Mouse (Mus musculus) neutrophil, adult 59 days (primary cell): ENCODE data around the gene Atp6v1g1. TPM values are rescaled to one million over a fixed set of nuclear protein-coding genes. Genes with fewer than 3 reads are reported as not detected.

Source experiments
- total RNA-seq, 2 experiments: library from RNA; stranded (reverse); gene quantifications; 1 replicate in 1 of 2; 2 replicates in 1 of 2; pipeline ENCODE4 v1.2.4; 2023

The Atp6v1g1 gene
- total RNA-seq = 100 to 1,000 TPM; 135 to 139 TPM

DNA sequence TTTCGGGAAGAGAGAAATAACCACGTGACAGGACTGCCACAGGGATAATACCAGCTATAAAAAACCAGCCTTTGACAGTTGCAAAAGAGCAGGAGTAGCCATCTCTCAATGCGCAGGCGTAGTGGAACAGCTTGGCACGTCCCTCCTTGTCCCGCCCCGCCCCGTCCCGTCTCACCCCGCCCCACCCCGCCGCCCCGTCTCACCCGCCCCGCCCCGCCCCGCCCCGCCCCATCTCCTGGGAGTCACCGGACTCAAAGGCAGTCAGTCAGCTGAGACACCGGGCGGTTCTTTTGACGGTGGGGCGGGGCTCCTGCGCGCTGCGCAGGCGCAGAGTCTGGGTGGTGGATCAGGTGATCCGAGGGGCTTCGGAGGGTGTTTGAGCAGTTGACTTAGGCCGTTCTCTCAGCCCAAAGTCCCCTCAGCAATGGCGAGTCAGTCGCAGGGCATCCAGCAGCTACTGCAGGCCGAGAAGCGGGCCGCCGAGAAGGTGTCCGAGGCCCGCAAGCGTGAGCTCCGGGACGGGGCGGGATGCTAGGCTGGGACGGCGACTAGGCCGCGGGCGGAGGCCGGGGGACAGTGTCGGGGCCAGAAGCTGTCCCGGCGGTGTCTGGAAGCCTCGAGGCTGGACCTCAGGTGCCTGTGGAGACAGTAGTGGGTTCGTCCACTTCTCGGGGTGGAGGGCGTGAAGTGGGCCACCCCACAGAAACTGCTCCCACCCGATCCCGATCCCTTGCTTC, at the start of gene Atp6v1g1:
TSS of gene Atp6v1g1 (plus strand) at position 279 of the 737 bp plus-strand sequence.

DNA sequence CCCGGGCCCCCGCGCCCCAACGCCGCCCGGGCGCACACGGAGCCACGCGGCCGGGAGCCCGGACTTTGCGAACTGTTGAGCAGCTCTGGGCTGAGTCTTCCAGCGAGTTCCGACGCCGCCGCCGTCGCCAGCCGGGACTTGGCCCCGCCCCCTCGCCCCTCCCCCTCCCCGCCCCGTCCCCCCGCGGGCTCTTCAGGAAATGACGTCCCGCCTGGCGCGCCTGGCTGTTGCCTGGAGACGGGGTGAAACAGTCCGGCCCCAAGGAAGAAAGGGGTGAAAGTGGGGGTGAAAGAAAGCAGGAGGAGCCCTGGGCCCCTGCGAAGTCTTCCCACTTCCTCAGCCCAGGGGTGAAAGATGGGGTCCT, 48.7 kb upstream of the Atp6v1g1 start, which contains the start of gene Whrn:
TSS of gene Whrn (minus strand) at position 77 of the 364 bp plus-strand sequence.

DNA sequence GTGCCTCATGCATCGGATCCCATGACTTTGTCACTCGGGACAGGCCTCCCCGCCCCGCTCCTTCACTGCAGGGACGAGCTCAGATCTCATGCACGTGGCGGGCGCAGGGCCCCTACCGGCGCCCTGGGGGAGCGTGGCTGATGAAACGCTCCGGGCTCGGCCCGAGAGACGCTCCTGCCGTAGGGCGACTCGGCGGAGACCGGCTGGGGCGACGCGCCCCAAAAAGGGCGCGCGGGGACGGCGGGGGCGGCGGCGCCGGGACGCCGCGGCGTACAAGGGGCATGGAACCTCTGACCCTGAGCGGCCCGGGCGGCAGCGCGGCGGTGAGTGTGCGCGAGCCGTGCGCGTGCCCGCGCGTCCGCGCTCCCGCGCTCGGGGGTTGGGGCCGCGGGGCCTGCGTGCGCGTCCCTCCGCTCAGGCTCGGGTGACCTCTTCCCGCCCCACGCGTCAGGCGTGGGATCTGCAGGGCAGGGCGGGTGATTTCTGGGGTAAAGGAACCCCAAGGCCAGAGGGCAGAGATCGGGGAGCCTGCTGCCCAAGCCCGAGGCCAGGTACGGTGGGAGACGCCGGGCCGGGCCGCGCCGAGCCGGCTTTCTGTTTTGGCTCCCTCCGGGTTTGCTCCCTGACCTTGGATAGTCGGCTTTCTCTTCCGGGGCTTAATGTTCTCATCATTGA, 14.0 kb downstream of the Atp6v1g1 start, which contains the start of gene Tmem268:
TSS of gene Tmem268 (plus strand) at position 375 of the 675 bp plus-strand sequence.

Other genes starting within 250 kb of the Atp6v1g1 start
- 10 to 100 TPM; 27.7 to 36.6 TPM for gene Orm1, start 200.2 kb upstream of the Atp6v1g1 start, total RNA-seq
- not detected for gene Orm3, start 188.6 kb upstream of the Atp6v1g1 start, total RNA-seq
- 1 to 10 TPM in 1 of 2 experiments, under 1 TPM in 1; 0.57 to 2.4 TPM for gene Orm2, start 182.3 kb upstream of the Atp6v1g1 start, total RNA-seq
- gene Akna, start 141.4 kb upstream of the Atp6v1g1 start, total RNA-seq = 100 to 1,000 TPM; 265 to 278 TPM
- gene Whrn, start 48.8 kb upstream of the Atp6v1g1 start, total RNA-seq = 1 to 10 TPM in 1 of 2 experiments, under 1 TPM in 1; 0.56 to 1.9 TPM
- 10 to 100 TPM; 24.1 to 28.0 TPM for gene Tmem268, start 14.0 kb downstream of the Atp6v1g1 start, total RNA-seq
- not detected for gene Gm11213, start 60.5 kb downstream of the Atp6v1g1 start, total RNA-seq
- gene Tex48, start 77.7 kb downstream of the Atp6v1g1 start, total RNA-seq = not detected
- gene Gm11214, start 118.6 kb downstream of the Atp6v1g1 start, total RNA-seq = not detected
- gene Tnfsf15, start 200.3 kb downstream of the Atp6v1g1 start, total RNA-seq = not detected